Mouse (Mus musculus) G1E (cell line): ENCODE results near the gene Aloxe3.

Experiments used
- CTCF ChIP-seq: IDR thresholded peaks from 2 replicates; pipeline ENCODE4 v1.5.1; 2012; ENCODE audit warnings: low read depth, low read length, inconsistent platforms, mixed read lengths
- GATA1 ChIP-seq: IDR thresholded peaks from 2 replicates; pipeline ENCODE4 v1.6.1; 2012; ENCODE audit warnings: borderline replicate concordance, low read length, inconsistent platforms, mixed read lengths
- TAL1 ChIP-seq: conservative IDR thresholded peaks from 2 replicates; pipeline ENCODE4 v1.6.1; 2012; ENCODE audit warnings: low read depth, low read length, inconsistent platforms, mixed read lengths

DNA sequence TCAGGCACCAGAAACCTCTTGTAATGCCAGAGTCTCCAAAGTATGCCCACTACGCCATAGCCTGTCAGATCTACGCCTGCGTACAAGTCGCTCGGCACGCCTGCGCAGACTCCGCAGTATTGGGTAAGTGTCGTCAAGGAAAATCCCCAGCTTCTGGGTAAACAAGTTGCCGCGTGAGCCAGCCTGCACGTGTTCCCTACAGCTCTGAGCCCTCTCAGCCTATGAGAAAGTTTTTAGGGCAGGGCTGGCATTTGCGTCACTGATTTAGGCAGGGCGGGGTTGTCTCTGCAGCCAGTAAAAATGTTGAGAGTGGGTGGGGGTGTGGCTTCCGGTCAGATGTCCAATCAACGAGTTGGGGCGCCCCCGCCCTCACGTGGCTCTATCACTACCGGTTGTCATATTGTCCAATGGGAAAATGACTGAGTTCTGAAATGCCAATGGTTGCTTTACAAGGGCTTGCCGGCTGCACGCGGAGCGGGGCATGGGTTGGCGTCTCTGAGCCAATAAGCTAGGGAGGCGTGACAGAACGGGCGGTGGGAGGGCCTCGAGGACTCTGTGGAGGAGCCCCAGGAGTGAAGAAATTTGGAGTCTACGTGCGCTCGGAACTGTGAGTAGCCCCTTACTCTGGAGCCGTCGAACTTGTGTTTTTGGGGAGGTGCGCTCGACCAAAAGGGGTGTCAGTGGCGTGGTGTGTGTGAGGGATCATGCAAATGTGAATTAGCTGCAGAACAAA, 30.8 kb upstream of the Aloxe3 start, which contains the start of gene Per1:
- TF ChIP-seq CTCF (no peak), TAL1 (no peak), GATA1 (no peak)
